Mouse (Mus musculus): ENCODE measurements around the gene Apoa5. TPM values are rescaled to one million over a fixed set of nuclear protein-coding genes. Genes with fewer than 3 reads are reported as not detected.

Apoa5 gene
- polyA plus RNA-seq, 1 experiment from 2014 or later, result not detected

DNA sequence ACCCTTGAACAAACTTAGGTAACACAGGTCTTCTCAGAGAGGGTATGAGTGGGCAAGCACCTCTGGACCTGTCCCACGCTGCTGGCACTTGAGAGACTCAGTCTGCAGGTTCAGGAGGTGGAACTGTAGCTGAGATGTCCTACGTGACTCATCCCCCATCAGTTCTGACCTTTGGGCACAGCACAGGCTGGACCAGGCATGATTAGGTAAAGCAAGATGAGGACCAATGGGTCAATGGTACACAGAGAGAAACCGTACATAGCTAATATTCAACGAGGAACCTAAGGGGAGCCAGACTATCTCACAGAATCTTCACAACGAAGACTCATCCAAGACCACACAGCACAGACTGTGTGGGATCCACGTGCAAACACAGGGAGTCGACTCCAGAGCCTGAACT lies 29.6 kb upstream of the Apoa5 start:
- Histone ChIP-seq H3K27ac (replicated peaks) (no peak overlapping the region), H3K27me3 (replicated peaks) (peaks cover 6% of the 10 kb centered on the region; the same call in 1 of the 2 replicates), H3K9ac (no peak overlapping the region), H3K9me3 (no peaks in the 10 kb centered on the region), H3K36me3 (no peaks in the 10 kb centered on the region), H3K4me2 (no peak overlapping the region), H3K4me3 (no peak overlapping the region), H3K4me1 (peaks cover 10% of the 10 kb centered on the region)
- 78% methylated on average over 7 of the region's 7 CpGs for WGBS
- ATAC-seq (ENCODE audit: extremely low read depth, insufficient number of reproducible peaks, low FRiP score, low TSS enrichment), result no peak

DNA sequence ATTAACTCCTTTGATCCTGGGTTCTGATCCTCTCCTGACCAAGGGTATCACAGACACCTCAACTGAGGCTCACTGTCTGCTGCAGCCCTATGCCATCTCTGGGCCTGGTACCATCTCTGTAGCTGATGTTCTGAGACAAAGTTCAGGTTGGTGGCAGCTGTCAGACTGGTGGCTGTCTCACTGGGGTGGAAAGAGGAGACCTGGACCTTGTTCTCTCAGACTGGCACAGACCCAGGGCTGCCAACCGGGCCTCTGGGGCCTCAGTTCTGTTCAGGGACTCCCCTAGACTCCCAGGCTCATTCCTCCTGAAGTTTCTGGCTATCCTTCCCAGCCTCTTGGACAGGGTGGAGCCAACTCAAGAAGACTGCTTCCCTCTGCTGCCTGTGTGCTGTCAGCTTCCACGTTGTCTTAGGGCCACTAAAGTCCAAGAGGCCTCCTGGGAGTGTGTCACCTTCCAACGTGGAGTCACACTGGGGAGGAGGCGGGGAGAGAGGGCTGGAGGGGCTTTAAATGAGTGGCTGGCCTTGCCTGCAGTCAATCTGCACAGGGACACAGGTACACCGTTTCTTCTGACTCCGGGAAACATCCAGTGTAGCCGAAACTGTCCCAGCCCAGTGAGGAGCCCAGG lies 27.8 kb upstream of the Apoa5 start, which contains the start of gene Apoa4:
Gene Apoa4 (plus strand): TSS at position 171 of the 628 bp plus-strand sequence.
- Histone ChIP-seq H3K9me3 (no peaks in the 10 kb centered on the region), H3K4me2 (no peak within 1 kb of the TSS), H3K4me3 (no peak within 1 kb of the TSS), H3K4me1 (peaks cover 13% of the 10 kb centered on the region), H3K27me3 (replicated peaks) (0 out of 2 replicates have a peak, but pooled peaks cover 5% of the 10 kb centered on the region), H3K36me3 (no peaks in the 10 kb centered on the region), H3K9ac (no peak within 1 kb of the TSS), H3K27ac (replicated peaks) (no peak within 1 kb of the TSS)
- WGBS, result 53% methylated on average over 7 of the region's 7 CpGs
- no peak for ATAC-seq (ENCODE audit: extremely low read depth, insufficient number of reproducible peaks, low FRiP score, low TSS enrichment)

DNA sequence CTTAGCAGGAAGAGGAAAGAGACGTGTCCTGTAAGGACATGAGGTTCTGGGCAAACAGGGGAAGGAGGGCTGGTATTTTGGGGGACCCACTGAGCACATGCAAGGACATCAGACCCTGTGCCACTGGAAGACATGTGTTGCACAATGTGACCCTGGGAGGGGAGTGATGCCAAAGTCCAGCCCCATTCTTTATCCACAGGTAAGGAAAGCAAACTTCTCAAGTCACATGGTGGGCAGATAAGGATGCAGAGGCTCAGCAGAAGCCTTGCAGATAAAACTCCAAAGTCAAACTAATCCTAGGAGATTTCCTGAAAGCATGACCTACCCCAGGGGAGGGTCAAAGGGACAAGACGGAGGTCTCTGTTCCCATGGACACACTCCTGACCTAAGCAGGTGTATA lies 26.6 kb upstream of the Apoa5 start:
- H3K27me3 ChIP-seq (replicated peaks), result 0 out of 2 replicates have a peak, but pooled peaks cover 3% of the 10 kb centered on the region
- 58% methylated on average over 2 of the region's 2 CpGs for WGBS
- ATAC-seq (ENCODE audit: extremely low read depth, insufficient number of reproducible peaks, low FRiP score, low TSS enrichment), result no peak
- no peak overlapping the region for H3K4me2 ChIP-seq
- no peaks in the 10 kb centered on the region for H3K9me3 ChIP-seq
- no peak overlapping the region for H3K27ac ChIP-seq (replicated peaks)
- H3K4me3 ChIP-seq, result no peak overlapping the region
- H3K9ac ChIP-seq, result no peak overlapping the region
- H3K4me1 ChIP-seq, result peaks cover 13% of the 10 kb centered on the region
- H3K36me3 ChIP-seq, result no peaks in the 10 kb centered on the region

DNA sequence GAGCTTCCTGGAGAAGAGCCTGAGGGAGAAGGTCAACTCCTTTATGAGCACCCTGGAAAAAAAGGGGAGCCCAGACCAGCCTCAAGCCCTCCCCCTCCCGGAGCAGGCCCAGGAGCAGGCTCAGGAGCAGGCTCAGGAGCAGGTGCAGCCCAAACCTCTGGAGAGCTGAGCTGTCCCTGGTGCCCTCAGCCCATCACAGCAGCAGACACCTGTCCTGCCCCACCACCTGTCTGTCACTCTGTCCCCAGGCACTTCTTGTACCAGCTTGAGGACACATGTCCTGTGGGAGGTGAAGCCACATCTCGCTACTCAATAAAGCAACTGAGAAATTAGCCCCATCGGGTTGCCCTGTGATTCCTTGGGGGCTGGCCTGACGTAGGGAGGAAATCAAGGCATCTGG lies 25.3 kb upstream of the Apoa5 start:
- no peaks in the 10 kb centered on the region for H3K36me3 ChIP-seq
- H3K4me3 ChIP-seq, result no peak overlapping the region
- 0 out of 2 replicates have a peak, but pooled peaks cover 3% of the 10 kb centered on the region for H3K27me3 ChIP-seq (replicated peaks)
- peaks cover 13% of the 10 kb centered on the region for H3K4me1 ChIP-seq
- no peaks in the 10 kb centered on the region for H3K9me3 ChIP-seq
- 0 out of 2 replicates have a peak overlapping the region, but pooled peaks have one; percentile 15 for H3K27ac ChIP-seq (replicated peaks)
- 51% methylated on average over 4 of the region's 4 CpGs for WGBS
- no peak for ATAC-seq (ENCODE audit: extremely low read depth, insufficient number of reproducible peaks, low FRiP score, low TSS enrichment)
- peak overlapping the region; percentile 40; the same call in 1 of the 2 replicates for H3K9ac ChIP-seq
- H3K4me2 ChIP-seq, result peak overlapping the region; percentile 28; the same call in 1 of the 2 replicates

DNA sequence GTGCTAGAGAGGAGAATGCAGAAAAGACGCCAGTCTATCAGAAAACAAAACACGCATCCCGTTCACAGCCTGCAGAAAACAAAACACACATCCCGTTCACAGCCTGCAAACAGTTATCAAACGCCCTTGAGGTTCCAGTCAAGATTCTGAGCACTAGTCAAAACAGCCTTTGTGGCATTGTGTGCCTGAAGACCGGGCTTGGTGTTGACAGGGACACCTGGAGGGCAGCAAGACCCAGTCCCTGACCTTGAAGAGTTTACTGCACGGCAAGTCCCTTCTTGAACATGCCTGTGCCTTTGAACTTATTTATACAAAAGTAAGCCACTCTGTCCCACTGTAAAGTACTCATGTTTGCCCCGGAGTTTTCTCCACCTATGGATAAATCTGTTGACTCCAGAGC lies 24.8 kb upstream of the Apoa5 start:
- Histone ChIP-seq H3K27ac (replicated peaks) (0 out of 2 replicates have a peak overlapping the region, but pooled peaks have one; percentile 15), H3K9me3 (no peaks in the 10 kb centered on the region), H3K4me2 (peak overlapping the region; percentile 28; the same call in 1 of the 2 replicates), H3K4me1 (peaks cover 13% of the 10 kb centered on the region), H3K36me3 (no peaks in the 10 kb centered on the region), H3K27me3 (replicated peaks) (0 out of 2 replicates have a peak, but pooled peaks cover 3% of the 10 kb centered on the region), H3K9ac (peak overlapping the region; percentile 40; the same call in 1 of the 2 replicates), H3K4me3 (no peak overlapping the region)
- 25% methylated on average over 8 of the region's 8 CpGs for whole genome bisulfite sequencing
- no peak for ATAC-seq (ENCODE audit: extremely low read depth, insufficient number of reproducible peaks, low FRiP score, low TSS enrichment)

DNA sequence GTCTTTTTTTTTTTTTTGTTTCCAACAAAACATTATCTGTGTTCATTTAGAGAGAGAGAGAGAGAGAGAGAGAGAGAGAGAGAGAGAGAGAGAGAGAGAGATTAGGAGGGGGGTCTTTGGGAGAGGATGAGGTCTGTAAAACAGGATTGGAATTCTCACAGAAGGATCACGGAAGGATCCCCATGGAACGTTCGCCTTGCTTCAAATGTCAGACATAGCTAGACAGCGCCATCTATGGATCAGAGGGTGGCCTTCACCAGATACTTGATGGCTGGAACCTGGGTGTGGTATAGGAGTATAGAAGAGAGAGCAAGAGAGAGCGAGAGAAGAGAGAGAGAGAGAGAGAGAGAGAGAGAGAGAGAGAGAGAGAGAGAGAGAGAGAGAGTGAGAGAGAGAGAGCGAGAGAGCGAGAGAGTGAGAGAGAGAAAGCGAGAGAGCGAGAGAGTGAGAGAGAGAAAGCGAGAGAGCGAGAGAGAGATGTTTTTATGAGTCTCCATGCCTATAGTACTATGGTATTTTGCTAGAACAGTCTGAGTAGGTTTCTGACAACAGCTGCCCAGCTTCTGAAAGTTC lies 21.6 kb upstream of the Apoa5 start:
- Histone ChIP-seq H3K9ac (0 out of 2 replicates have a peak overlapping the region, but pooled peaks have one; percentile 1), H3K4me1 (peaks cover 13% of the 10 kb centered on the region), H3K27me3 (replicated peaks) (0 out of 2 replicates have a peak, but pooled peaks cover 3% of the 10 kb centered on the region), H3K4me3 (no peak overlapping the region), H3K9me3 (no peaks in the 10 kb centered on the region), H3K27ac (replicated peaks) (no peak overlapping the region), H3K36me3 (no peaks in the 10 kb centered on the region), H3K4me2 (peak overlapping the region; percentile 44)
- 18% methylated on average over 11 of the region's 11 CpGs for WGBS
- ATAC-seq (ENCODE audit: extremely low read depth, insufficient number of reproducible peaks, low FRiP score, low TSS enrichment), result no peak

DNA sequence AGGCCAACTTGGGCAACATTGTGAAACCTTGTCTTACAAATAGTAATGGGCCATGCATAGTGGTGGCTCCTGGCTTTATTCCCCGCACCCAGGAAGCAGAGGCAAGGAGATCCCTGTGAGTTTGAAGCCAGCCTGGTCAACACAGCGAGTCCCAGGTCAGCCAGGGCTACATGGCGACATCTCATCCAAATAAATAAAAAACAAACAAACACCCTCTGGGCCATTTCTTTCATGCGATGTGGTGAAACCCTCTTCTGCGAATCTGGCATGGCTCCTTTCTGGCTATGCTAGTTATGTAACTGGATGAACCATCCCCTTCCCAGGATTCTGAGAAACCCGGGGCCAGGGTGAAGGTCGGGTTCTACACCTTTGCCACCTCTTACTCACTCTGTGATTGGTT lies 12.3 kb upstream of the Apoa5 start:
- ATAC-seq (ENCODE audit: extremely low read depth, insufficient number of reproducible peaks, low FRiP score, low TSS enrichment), result no peak
- Histone ChIP-seq H3K27ac (replicated peaks) (no peak overlapping the region), H3K9ac (no peak overlapping the region), H3K4me2 (no peak overlapping the region), H3K4me1 (no peaks in the 10 kb centered on the region), H3K4me3 (no peak overlapping the region), H3K9me3 (no peaks in the 10 kb centered on the region), H3K27me3 (replicated peaks) (no peaks in the 10 kb centered on the region), H3K36me3 (no peaks in the 10 kb centered on the region)
- 78% methylated on average over 7 of the region's 7 CpGs for WGBS

DNA sequence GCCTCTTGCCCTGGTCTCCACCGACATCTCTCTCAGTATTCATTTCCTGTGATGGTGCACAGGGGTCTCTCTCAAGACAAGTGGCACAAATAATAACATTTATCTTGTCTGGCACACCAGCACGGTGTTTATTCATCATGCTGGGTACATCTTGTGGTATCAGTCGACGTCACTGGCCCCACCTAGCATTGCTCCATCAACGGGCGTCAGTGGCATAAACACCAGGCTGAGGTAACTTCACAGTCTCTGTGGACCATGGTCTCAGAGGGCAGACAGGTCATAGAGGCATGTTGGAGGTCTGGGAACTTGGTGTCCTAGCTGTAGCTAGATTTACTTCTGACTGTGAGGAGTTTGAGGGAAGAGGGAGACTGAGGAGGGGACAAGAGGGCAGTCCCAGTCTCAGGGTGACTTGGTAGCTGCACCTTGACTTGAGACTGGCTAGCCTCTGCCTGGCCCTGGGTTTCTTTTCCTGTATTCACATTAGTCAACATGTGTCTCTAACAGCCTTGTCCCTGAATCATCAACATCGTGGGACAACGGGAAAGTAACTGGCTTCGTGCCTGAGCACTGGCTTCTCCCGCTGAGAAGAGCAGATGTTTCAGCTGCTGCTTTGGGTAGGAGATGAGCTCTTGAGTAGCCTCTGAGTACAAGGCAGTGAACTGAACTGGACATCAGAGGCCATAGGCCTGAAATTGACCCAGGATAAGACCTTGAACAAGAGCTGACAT lies 11.6 kb upstream of the Apoa5 start:
- WGBS, result 78% methylated on average over 10 of the region's 10 CpGs
- Histone ChIP-seq H3K4me1 (no peaks in the 10 kb centered on the region), H3K9ac (no peak overlapping the region), H3K27me3 (replicated peaks) (no peaks in the 10 kb centered on the region), H3K36me3 (no peaks in the 10 kb centered on the region), H3K27ac (replicated peaks) (no peak overlapping the region; the same call in 1 of the 2 replicates), H3K4me2 (no peak overlapping the region), H3K9me3 (no peaks in the 10 kb centered on the region), H3K4me3 (no peak overlapping the region)
- no peak for ATAC-seq (ENCODE audit: extremely low read depth, insufficient number of reproducible peaks, low FRiP score, low TSS enrichment)

DNA sequence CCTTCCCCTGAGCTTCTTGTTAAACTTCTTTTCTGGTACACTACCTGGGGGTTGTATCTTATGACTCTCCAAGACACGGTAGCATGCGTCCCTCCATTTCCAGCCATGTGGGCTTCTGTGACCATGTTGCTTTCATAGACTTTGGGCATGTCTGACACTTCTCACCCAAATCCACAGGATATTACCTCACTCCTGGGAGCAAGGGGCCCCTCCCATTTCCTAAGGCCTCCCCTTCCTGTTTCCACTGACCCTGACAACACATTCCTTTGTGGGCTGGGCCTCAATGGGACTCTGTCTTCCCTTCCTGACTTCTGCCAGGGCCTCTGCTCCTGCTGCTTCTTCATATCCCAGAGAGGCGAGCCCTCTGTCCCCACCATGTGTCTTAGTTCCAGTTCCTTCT lies 10.9 kb upstream of the Apoa5 start:
- H3K4me2 ChIP-seq, result no peak overlapping the region
- no peaks in the 10 kb centered on the region for H3K36me3 ChIP-seq
- no peak for ATAC-seq (ENCODE audit: extremely low read depth, insufficient number of reproducible peaks, low FRiP score, low TSS enrichment)
- 67% methylated on average over 3 of the region's 3 CpGs for WGBS
- no peaks in the 10 kb centered on the region for H3K4me1 ChIP-seq
- no peak overlapping the region for H3K4me3 ChIP-seq
- no peaks in the 10 kb centered on the region for H3K27me3 ChIP-seq (replicated peaks)
- peak overlapping the region; percentile 69 for H3K27ac ChIP-seq (replicated peaks)
- no peaks in the 10 kb centered on the region for H3K9me3 ChIP-seq
- H3K9ac ChIP-seq, result no peak overlapping the region

DNA sequence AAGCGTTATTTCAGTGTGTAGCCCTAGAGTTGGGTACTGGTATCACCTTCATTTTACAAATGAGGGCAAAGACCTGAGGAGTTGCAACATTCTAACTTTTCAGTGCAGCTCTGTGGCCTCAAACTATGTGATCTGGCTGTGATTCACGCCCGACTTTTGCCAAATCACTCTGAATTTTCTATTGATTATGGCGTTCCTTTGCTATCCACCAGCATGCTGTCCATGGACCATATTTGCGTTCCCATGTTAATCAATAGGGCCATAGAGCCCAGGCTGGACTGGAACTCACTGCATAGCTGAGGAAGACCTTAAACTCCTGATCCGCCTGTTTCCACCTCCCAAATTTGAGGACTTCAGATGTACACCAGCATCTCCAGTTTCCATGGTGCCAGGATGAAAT lies 9.3 kb upstream of the Apoa5 start:
- no peak overlapping the region for H3K9ac ChIP-seq

DNA sequence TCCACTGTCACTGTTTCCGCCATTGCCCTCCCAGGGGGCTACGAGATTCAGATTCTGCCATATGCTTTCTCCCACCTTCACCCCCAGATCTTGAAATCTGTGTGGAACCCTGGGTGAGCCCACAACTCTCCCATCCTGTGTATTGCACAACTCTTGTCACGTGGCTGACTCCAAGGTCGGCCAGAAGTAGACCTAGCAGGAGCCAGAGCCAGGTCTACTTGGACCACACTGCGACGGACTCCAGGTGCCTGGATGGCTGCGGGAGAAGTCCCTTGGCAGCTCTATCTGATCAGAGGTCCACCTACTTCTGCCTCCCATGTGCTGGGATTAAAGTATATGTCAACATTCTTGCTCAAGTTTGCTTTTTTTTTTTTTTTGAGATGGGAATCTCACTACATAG lies 7.3 kb upstream of the Apoa5 start:
- H3K9me3 ChIP-seq, result no peaks in the 10 kb centered on the region
- H3K27ac ChIP-seq (replicated peaks), result no peak overlapping the region
- H3K4me2 ChIP-seq, result no peak overlapping the region
- 73% methylated on average over 7 of the region's 7 CpGs for WGBS
- no peaks in the 10 kb centered on the region for H3K4me1 ChIP-seq
- no peaks in the 10 kb centered on the region for H3K36me3 ChIP-seq
- H3K9ac ChIP-seq, result no peak overlapping the region
- no peak for ATAC-seq (ENCODE audit: extremely low read depth, insufficient number of reproducible peaks, low FRiP score, low TSS enrichment)
- H3K27me3 ChIP-seq (replicated peaks), result no peaks in the 10 kb centered on the region
- no peak overlapping the region for H3K4me3 ChIP-seq

More for the DNA sequence above, 9.3 kb upstream of the Apoa5 start:
- Histone ChIP-seq H3K9me3 (no peaks in the 10 kb centered on the region), H3K4me3 (no peak overlapping the region), H3K36me3 (no peaks in the 10 kb centered on the region), H3K27ac (replicated peaks) (no peak overlapping the region), H3K27me3 (replicated peaks) (no peaks in the 10 kb centered on the region), H3K4me2 (no peak overlapping the region), H3K4me1 (no peaks in the 10 kb centered on the region)
- ATAC-seq (ENCODE audit: extremely low read depth, insufficient number of reproducible peaks, low FRiP score, low TSS enrichment), result no peak
- WGBS, result 81% methylated on average over 6 of the region's 6 CpGs

Data from heart, embryonic 13.5 days (tissue).